In the genomic region with DNA sequence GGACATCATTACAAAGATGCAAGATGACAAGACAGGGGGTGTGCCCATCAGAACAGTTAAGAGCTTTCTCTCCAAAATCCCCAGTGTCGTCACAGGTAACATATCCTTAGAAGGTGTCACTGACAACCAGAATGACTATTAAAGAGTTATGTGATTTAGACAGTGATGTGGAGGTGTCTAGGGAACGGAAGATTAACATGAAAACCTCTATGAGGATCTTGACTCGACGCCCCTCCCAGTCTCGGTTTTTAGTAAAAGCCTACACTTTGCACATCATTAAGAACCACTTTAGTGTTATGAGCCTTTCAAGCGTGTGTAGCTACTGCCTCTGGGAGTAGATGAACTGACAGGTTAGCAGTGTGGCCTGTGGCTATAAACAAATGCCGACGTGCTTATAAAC, we compare ENCODE assay signal across 27 mouse cellular contexts.
DNase-seq lines count a peak whose midpoint lies in the region; ATAC-seq and TF ChIP-seq lines count a peak whose summit lies in the region.
"Had no signal": no experiment of that assay in that cellular context is flagged by ENCODE, and none has a peak within 500 bp of the region (broad histone marks: within the 10 kb centered on the region; RNA-seq: fewer than 3 reads in every experiment).

No protein-coding gene starts in this region.

- ATAC-seq in embryonic facial prominence, embryonic 14.5 days (ENCODE audit: low read depth): no peak
- ATAC-seq in forebrain, embryonic 16.5 days: peak; percentile 71
- ATAC-seq in forebrain, embryonic 12.5 days (ENCODE audit: low FRiP score): no peak
- ATAC-seq in midbrain, embryonic 14.5 days (ENCODE audit: low FRiP score, low TSS enrichment): no peak
- no peak for ATAC-seq in midbrain, postnatal 0 days (ENCODE audit: low FRiP score)
- ATAC-seq: activated CD4-positive, CD25-positive, alpha-beta regulatory T cell, adult 4 months; hindbrain, embryonic 16.5 days; inflammation-experienced regulatory T-cells, adult 6 months; intestine, embryonic 16.5 days had no signal

- H3K4me1 ChIP-seq in embryonic facial prominence, embryonic 14.5 days (ENCODE audit: control insufficient read depth, insufficient read depth, low read length): peaks cover 4% of the 10 kb centered on the region; the same call in 1 of the 2 replicates
- no peaks in the 10 kb centered on the region for H3K4me1 ChIP-seq in embryonic facial prominence, embryonic 10.5 days
- H3K4me1 ChIP-seq in forebrain, embryonic 16.5 days (replicated peaks; ENCODE audit: control insufficient read depth, insufficient read depth, low read length): no peaks in the 10 kb centered on the region
- H3K4me1 ChIP-seq in forebrain, embryonic 12.5 days: no peaks in the 10 kb centered on the region
- no peaks in the 10 kb centered on the region for H3K4me1 ChIP-seq in midbrain, embryonic 14.5 days (ENCODE audit: control insufficient read depth, insufficient read depth, low read length)
- no peaks in the 10 kb centered on the region for H3K4me1 ChIP-seq in midbrain, postnatal 0 days (ENCODE audit: insufficient read depth, low read length)
- H3K4me1 ChIP-seq: heart, embryonic 12.5 days; hindbrain, embryonic 10.5 days; hindbrain, embryonic 13.5 days had no signal

- H3K4me3 ChIP-seq in embryonic facial prominence, embryonic 14.5 days (ENCODE audit: low read depth, low read length): no peak overlapping the region
- H3K4me3 ChIP-seq in embryonic facial prominence, embryonic 10.5 days: no peak overlapping the region
- no peak overlapping the region for H3K4me3 ChIP-seq in forebrain, embryonic 16.5 days (replicated peaks; ENCODE audit: low read length)
- no peak overlapping the region for H3K4me3 ChIP-seq in forebrain, embryonic 12.5 days (replicated peaks)
- no peak overlapping the region for H3K4me3 ChIP-seq in midbrain, embryonic 14.5 days (replicated peaks; ENCODE audit: low read depth, low read length)
- H3K4me3 ChIP-seq in midbrain, postnatal 0 days (ENCODE audit: low read depth, low read length): no peak overlapping the region
- H3K4me3 ChIP-seq: embryonic facial prominence, embryonic 15.5 days; heart, embryonic 12.5 days; heart, embryonic 15.5 days; hindbrain, embryonic 10.5 days; hindbrain, embryonic 13.5 days had no signal

- H3K36me3 ChIP-seq in embryonic facial prominence, embryonic 14.5 days (ENCODE audit: control insufficient read depth, insufficient read depth, low read length): no peaks in the 10 kb centered on the region
- H3K36me3 ChIP-seq in embryonic facial prominence, embryonic 10.5 days (replicated peaks): no peaks in the 10 kb centered on the region
- no peaks in the 10 kb centered on the region for H3K36me3 ChIP-seq in forebrain, embryonic 16.5 days (ENCODE audit: control insufficient read depth, insufficient read depth)
- no peaks in the 10 kb centered on the region for H3K36me3 ChIP-seq in forebrain, embryonic 12.5 days (replicated peaks)
- no peaks in the 10 kb centered on the region for H3K36me3 ChIP-seq in midbrain, embryonic 14.5 days (ENCODE audit: control insufficient read depth, insufficient read depth, low read length)
- H3K36me3 ChIP-seq in midbrain, postnatal 0 days (ENCODE audit: insufficient read depth, low read length): no peaks in the 10 kb centered on the region
- H3K36me3 ChIP-seq: embryonic facial prominence, embryonic 15.5 days; heart, embryonic 12.5 days; heart, embryonic 15.5 days; hindbrain, embryonic 10.5 days; hindbrain, embryonic 13.5 days had no signal

- H3K9ac ChIP-seq in embryonic facial prominence, embryonic 14.5 days (ENCODE audit: low read depth, low read length): no peak overlapping the region
- no peak overlapping the region for H3K9ac ChIP-seq in forebrain, embryonic 16.5 days (replicated peaks; ENCODE audit: low read depth, low read length)
- H3K9ac ChIP-seq in forebrain, embryonic 12.5 days: no peak overlapping the region
- H3K9ac ChIP-seq in midbrain, embryonic 14.5 days (replicated peaks; ENCODE audit: low read length): no peak overlapping the region
- H3K9ac ChIP-seq in midbrain, postnatal 0 days (replicated peaks; ENCODE audit: low read length, poor library complexity, severe bottlenecking): no peak overlapping the region
- H3K9ac ChIP-seq: embryonic facial prominence, embryonic 15.5 days; heart, embryonic 12.5 days; heart, embryonic 15.5 days; hindbrain, embryonic 13.5 days had no signal

- no peak overlapping the region for H3K4me2 ChIP-seq in embryonic facial prominence, embryonic 14.5 days (ENCODE audit: low read depth, low read length)
- no peak overlapping the region for H3K4me2 ChIP-seq in forebrain, embryonic 16.5 days (ENCODE audit: low read length)
- H3K4me2 ChIP-seq in forebrain, embryonic 12.5 days: no peak overlapping the region
- no peak overlapping the region for H3K4me2 ChIP-seq in midbrain, embryonic 14.5 days (ENCODE audit: low read length)
- H3K4me2 ChIP-seq in midbrain, postnatal 0 days (ENCODE audit: low read depth, low read length, poor library complexity, severe bottlenecking): no peak overlapping the region
- H3K4me2 ChIP-seq: embryonic facial prominence, embryonic 15.5 days; heart, embryonic 12.5 days; heart, embryonic 15.5 days; hindbrain, embryonic 13.5 days had no signal

- no peak overlapping the region for H3K27ac ChIP-seq in embryonic facial prominence, embryonic 14.5 days (replicated peaks; ENCODE audit: low read depth, low read length)
- no peak overlapping the region for H3K27ac ChIP-seq in embryonic facial prominence, embryonic 10.5 days (replicated peaks)
- peak overlapping the region; percentile 47; the same call in 1 of the 2 replicates for H3K27ac ChIP-seq in forebrain, embryonic 16.5 days (ENCODE audit: low read length)
- H3K27ac ChIP-seq in forebrain, embryonic 12.5 days: no peak overlapping the region
- H3K27ac ChIP-seq in midbrain, embryonic 14.5 days (replicated peaks; ENCODE audit: low read depth, low read length): no peak overlapping the region
- no peak overlapping the region for H3K27ac ChIP-seq in midbrain, postnatal 0 days (ENCODE audit: low read depth, low read length)
- H3K27ac ChIP-seq: embryonic facial prominence, embryonic 15.5 days; heart, embryonic 15.5 days; hindbrain, embryonic 10.5 days; hindbrain, embryonic 13.5 days had no signal

- WGBS in embryonic facial prominence, embryonic 14.5 days: 78% methylated on average over 8 of the region's 8 CpGs
- 87% methylated on average over 8 of the region's 8 CpGs for WGBS in embryonic facial prominence, embryonic 10.5 days
- WGBS in forebrain, embryonic 16.5 days: 74% methylated on average over 8 of the region's 8 CpGs
- 80% methylated on average over 8 of the region's 8 CpGs for WGBS in forebrain, embryonic 12.5 days
- 82% methylated on average over 8 of the region's 8 CpGs for WGBS in midbrain, embryonic 14.5 days
- 75% methylated on average over 8 of the region's 8 CpGs for whole genome bisulfite sequencing in midbrain, postnatal 0 days

- no peaks in the 10 kb centered on the region for H3K27me3 ChIP-seq in embryonic facial prominence, embryonic 14.5 days (replicated peaks; ENCODE audit: control insufficient read depth, insufficient read depth, low read length)
- H3K27me3 ChIP-seq in embryonic facial prominence, embryonic 10.5 days (replicated peaks; ENCODE audit: low read depth, poor library complexity, severe bottlenecking): no peaks in the 10 kb centered on the region
- H3K27me3 ChIP-seq in forebrain, embryonic 16.5 days (replicated peaks; ENCODE audit: control insufficient read depth, insufficient read depth, low read length): no peaks in the 10 kb centered on the region
- H3K27me3 ChIP-seq in forebrain, embryonic 12.5 days: no peaks in the 10 kb centered on the region
- no peaks in the 10 kb centered on the region for H3K27me3 ChIP-seq in midbrain, embryonic 14.5 days (ENCODE audit: control insufficient read depth, insufficient read depth, low read length)
- H3K27me3 ChIP-seq in midbrain, postnatal 0 days (ENCODE audit: insufficient read depth, low read length): no peaks in the 10 kb centered on the region
- H3K27me3 ChIP-seq: embryonic facial prominence, embryonic 15.5 days; heart, embryonic 12.5 days; heart, embryonic 15.5 days; hindbrain, embryonic 13.5 days had no signal

- no peak for TF ChIP-seq CTCF in midbrain, postnatal 0 days (IDR thresholded peaks at IDR 0.05)

- H3K9me3 ChIP-seq in embryonic facial prominence, embryonic 14.5 days (ENCODE audit: control insufficient read depth, low read length): no peaks in the 10 kb centered on the region
- no peaks in the 10 kb centered on the region for H3K9me3 ChIP-seq in embryonic facial prominence, embryonic 10.5 days
- H3K9me3 ChIP-seq in forebrain, embryonic 16.5 days (ENCODE audit: control insufficient read depth, low read length): no peaks in the 10 kb centered on the region
- H3K9me3 ChIP-seq in forebrain, embryonic 12.5 days: no peaks in the 10 kb centered on the region
- H3K9me3 ChIP-seq in midbrain, embryonic 14.5 days (ENCODE audit: control insufficient read depth, low read length): no peaks in the 10 kb centered on the region
- no peaks in the 10 kb centered on the region for H3K9me3 ChIP-seq in midbrain, postnatal 0 days (ENCODE audit: low read length)
- H3K9me3 ChIP-seq: embryonic facial prominence, embryonic 15.5 days; heart, embryonic 12.5 days; heart, embryonic 15.5 days; hindbrain, embryonic 10.5 days; hindbrain, embryonic 13.5 days had no signal

- peak; percentile 7 for DNase-seq in embryonic facial prominence, embryonic 14.5 days (ENCODE audit: low spot score)
- DNase-seq in embryonic facial prominence, embryonic 10.5 days (ENCODE audit: low spot score): no peak
- peak; percentile 23 for DNase-seq in midbrain, embryonic 14.5 days
- DNase-seq in midbrain, postnatal 0 days (ENCODE audit: low spot score): no peak
- no peak for DNase-seq in cerebellum, adult 9-11 months
- DNase-seq: adrenal gland, adult 8-10 months; adrenal gland, postnatal 25 days; cerebellum, adult 18-20 months; cerebellum, adult 9-10 months; cerebellum, postnatal 25 days; embryo, embryonic 11 days; gastrocnemius, postnatal 25 days; heart, adult 18-20 months; heart, postnatal 10 days; heart, postnatal 36 days; kidney, adult 18-20 months had no signal

Comparison
In these comparisons a context has a peak if more than half of its experiments do, and no peak if none do; other contexts are left out.
1. DNase-seq: peak in embryonic facial prominence, embryonic 14.5 days (single experiment) and midbrain, embryonic 14.5 days (single experiment); none in embryonic facial prominence, embryonic 10.5 days (single experiment), midbrain, postnatal 0 days (single experiment) and cerebellum, adult 9-11 months (single experiment).